Mouse (Mus musculus) liver, postnatal 0 days (tissue): ENCODE data around the gene Arl2. TPM values are rescaled to one million over a fixed set of nuclear protein-coding genes. Genes with fewer than 3 reads are reported as not detected.

Source experiments
- ATAC-seq: fragments of 200-750 bp; cut with Nextera tagmentation; 2 replicates; pipeline ENCODE4 v1.8.0; 2017; ENCODE audit warnings: mild to moderate bottlenecking, moderate library complexity
- DNase-seq: peaks from one replicate; pipeline ENCODE4 v3.0.0-alpha.2; 2016
- H3K27ac ChIP-seq: fragments of 300-500 bp; sonication (generic); 2 replicates; pipeline ENCODE4 v1.5.1; 2014; ENCODE audit warnings: antibody characterized with exemption, moderate library complexity, mild to moderate bottlenecking, low read depth
- H3K27me3 ChIP-seq: fragments of 300-500 bp; sonication (generic); 2 replicates; pipeline ENCODE4 v1.6.1; 2014; ENCODE audit warnings: low read length, control low read depth, mixed read lengths; ENCODE audit not compliant: insufficient read depth
- H3K36me3 ChIP-seq: fragments of 300-500 bp; sonication (generic); replicated peaks from 2 replicates; pipeline ENCODE4 v1.6.1; 2014; ENCODE audit warnings: mild to moderate bottlenecking, control low read depth, low read length, moderate library complexity, mixed read lengths; ENCODE audit not compliant: insufficient read depth
- H3K4me1 ChIP-seq: fragments of 300-500 bp; sonication (generic); 2 replicates; pipeline ENCODE4 v1.6.1; 2014; ENCODE audit warnings: antibody characterized with exemption, mild to moderate bottlenecking, control low read depth; ENCODE audit not compliant: insufficient read depth
- H3K4me2 ChIP-seq: fragments of 300-500 bp; sonication (generic); 2 replicates; pipeline ENCODE4 v1.6.1; 2014; ENCODE audit warnings: low read depth, mild to moderate bottlenecking, low read length, moderate library complexity, mixed read lengths
- H3K4me3 ChIP-seq: fragments of 300-500 bp; sonication (generic); 2 replicates; pipeline ENCODE4 v1.5.1; 2014; ENCODE audit warnings: low read depth, low read length
- H3K9ac ChIP-seq: fragments of 300-500 bp; sonication (generic); replicated peaks from 2 replicates; pipeline ENCODE4 v1.6.1; 2014; ENCODE audit warnings: mild to moderate bottlenecking, moderate library complexity
- H3K9me3 ChIP-seq: fragments of 300-500 bp; sonication (generic); 2 replicates; pipeline ENCODE4 v1.6.1; 2016; ENCODE audit warnings: mild to moderate bottlenecking, control low read depth, low read length, mixed read lengths
- CTCF ChIP-seq: sonication (generic); IDR thresholded peaks from 2 replicates; pipeline ENCODE4 v1.5.1; 2016; ENCODE audit warnings: antibody characterized with exemption, low read depth
- EP300 ChIP-seq: IDR thresholded peaks from 2 replicates; pipeline ENCODE4 v1.6.1; 2016; ENCODE audit warnings: antibody characterized with exemption, low read depth, mild to moderate bottlenecking
- WGBS: fragments of 180-500 bp; shearing (Covaris S2); extraction: QIAGEN DNeasy Blood & Tissue Kit; methylation state at CpG from one replicate; pipeline ENCODE4 v1.1.7; 2014; ENCODE audit not compliant: insufficient replicate concordance; 5-methylcytosine and 5-hydroxymethylcytosine counted together
- polyA plus RNA-seq: library from polyadenylated mRNA; unstranded; fragments of >200 nt; fragmentation: Nextera tagmentation; extraction: Ambion mirVana; gene quantifications from 2 replicates; pipeline ENCODE4 v1.2.1, GENCODE M21; 2015

The Arl2 gene
- polyA plus RNA-seq, 1 experiment from 2014 or later = 20.5 TPM

DNA sequence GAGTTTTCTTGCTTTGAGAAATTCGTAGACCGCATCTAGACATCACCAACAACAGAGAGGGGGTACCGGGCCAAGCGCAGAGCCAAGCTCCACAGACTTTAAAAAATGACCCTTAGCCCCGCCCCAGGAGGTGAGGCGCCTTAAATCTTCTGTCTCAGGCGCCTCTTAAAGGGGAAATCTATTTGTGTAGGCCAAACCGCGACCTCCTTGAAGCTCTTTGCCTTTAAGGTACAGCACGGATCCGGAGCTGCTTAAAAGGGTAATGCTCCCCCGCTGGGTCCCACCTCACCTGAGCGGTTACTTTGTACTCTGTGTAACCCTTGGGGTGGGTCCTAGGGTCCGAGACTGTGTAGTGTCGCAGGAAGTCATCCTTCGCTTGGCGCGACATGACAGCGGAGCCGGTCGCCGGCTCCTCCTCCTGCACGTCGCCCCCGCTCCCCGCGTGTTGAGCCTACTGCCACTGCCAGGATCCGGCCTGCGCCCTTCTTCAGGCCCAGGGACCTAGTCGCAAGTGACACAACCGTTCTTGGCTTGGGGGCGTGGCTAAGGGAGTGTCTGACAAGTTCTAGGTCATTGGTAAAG lies 13.5 kb downstream of the Arl2 start, which contains the start of gene Snx15:
Snx15 (minus strand) TSS at position 545 of the 582 bp plus-strand sequence.
- Histone ChIP-seq H3K4me3 (peak within 1 kb of the TSS; percentile 54), H3K36me3 (no peaks in the 10 kb centered on the region), H3K9me3 (no peaks in the 10 kb centered on the region), H3K9ac (peak within 1 kb of the TSS; percentile 66), H3K27ac (peak within 1 kb of the TSS; percentile 90), H3K27me3 (no peaks in the 10 kb centered on the region), H3K4me1 (peaks cover 22% of the 10 kb centered on the region), H3K4me2 (peak within 1 kb of the TSS; percentile 74)
- no peak for TF ChIP-seq CTCF
- TF ChIP-seq EP300 = peak; percentile 79
- DNase-seq (peak; percentile 96), ATAC-seq (peak; percentile 92)
- WGBS = under 1% methylated on average over 32 of the region's 32 CpGs

DNA sequence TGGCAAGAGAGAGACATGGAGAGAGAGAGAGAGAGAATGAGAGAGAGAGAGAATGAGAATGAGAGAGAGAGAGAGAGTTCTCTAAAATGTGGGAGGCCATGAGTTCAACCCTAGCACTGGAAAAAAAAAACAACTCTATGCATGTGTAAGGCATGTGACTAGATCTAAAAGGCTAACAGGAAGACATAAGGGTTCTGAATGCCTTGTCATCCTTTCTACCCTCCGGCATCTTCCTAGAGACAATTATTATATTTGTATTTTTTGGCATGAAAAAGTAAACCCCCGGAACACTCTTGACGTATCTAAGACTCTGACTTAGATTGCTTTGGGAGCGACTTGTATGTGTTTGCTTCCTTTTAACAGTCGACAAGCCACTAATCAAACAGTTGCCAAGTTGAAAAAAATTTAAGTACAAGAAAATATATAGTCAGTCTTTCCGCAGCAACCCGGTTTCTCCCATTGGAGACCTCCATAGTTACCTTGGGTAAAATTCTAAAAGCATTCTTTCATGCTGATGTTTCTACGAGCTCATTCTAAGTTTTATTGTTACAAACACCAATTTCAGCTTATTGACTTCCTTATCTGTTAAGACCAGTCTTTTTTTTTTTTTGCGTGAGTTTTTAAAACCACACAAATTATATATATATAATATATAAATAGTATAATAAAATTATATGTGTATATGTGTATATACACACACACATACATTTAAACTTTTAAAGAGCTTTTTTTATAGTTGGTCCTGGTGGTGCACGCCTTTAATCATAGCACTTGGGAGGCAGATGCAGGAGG lies 14.4 kb downstream of the Arl2 start:
- Histone ChIP-seq H3K9me3 (no peaks in the 10 kb centered on the region), H3K4me3 (peak overlapping the region; percentile 54), H3K9ac (peak overlapping the region; percentile 66), H3K27ac (peak overlapping the region; percentile 90), H3K36me3 (no peaks in the 10 kb centered on the region), H3K27me3 (no peaks in the 10 kb centered on the region), H3K4me1 (peaks cover 18% of the 10 kb centered on the region), H3K4me2 (peak overlapping the region; percentile 74)
- no peak for ATAC-seq
- 64% methylated on average over 10 of the region's 10 CpGs for WGBS
- DNase-seq = no peak
- no peak for TF ChIP-seq CTCF
- no peak for TF ChIP-seq EP300

DNA sequence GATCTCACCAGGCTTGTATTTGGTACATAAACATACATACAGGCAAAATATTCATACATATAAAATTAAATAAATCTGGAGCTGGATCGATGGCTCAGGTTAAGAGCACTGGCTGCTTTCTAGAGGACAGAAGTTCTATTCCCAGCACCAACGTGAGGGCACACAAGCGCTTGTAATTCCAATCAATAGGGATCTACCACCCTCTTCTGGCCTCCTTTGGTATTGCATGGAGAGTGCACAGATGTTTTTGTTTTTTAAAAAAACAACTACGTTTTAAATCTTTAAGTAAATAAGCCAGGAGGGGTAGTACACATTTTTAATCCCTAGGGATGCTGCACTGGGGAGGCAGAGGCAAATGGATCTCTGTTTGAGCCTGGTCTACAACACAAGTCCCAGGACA lies 15.1 kb downstream of the Arl2 start:
- peak overlapping the region; percentile 52; the same call in 1 of the 2 replicates for H3K27ac ChIP-seq
- no peaks in the 10 kb centered on the region for H3K27me3 ChIP-seq
- H3K9me3 ChIP-seq = no peaks in the 10 kb centered on the region
- peak; percentile 74 for DNase-seq
- TF ChIP-seq EP300 (no peak), CTCF (peak; percentile 91)
- peak overlapping the region; percentile 54; the same call in 1 of the 2 replicates for H3K4me3 ChIP-seq
- no peak for ATAC-seq
- H3K4me2 ChIP-seq = peak overlapping the region; percentile 74
- WGBS = 17% methylated on average over 4 of the region's 4 CpGs
- H3K4me1 ChIP-seq = peaks cover 14% of the 10 kb centered on the region
- H3K9ac ChIP-seq = no peak overlapping the region
- no peaks in the 10 kb centered on the region for H3K36me3 ChIP-seq

GRCm38 (mm10) chr19:6124898-6125297 lies 16.4 kb downstream of the Arl2 start:
- Histone ChIP-seq H3K9me3 (no peaks in the 10 kb centered on the region), H3K4me2 (no peak overlapping the region), H3K36me3 (peaks cover 7% of the 10 kb centered on the region; the same call in 1 of the 2 replicates), H3K9ac (no peak overlapping the region), H3K27ac (no peak overlapping the region), H3K27me3 (no peaks in the 10 kb centered on the region), H3K4me1 (peaks cover 5% of the 10 kb centered on the region), H3K4me3 (no peak overlapping the region)
- TF ChIP-seq EP300 = no peak
- no peak for TF ChIP-seq CTCF
- 62% methylated on average over 2 of the region's 2 CpGs for WGBS
- DNase-seq (no peak), ATAC-seq (no peak)

DNA sequence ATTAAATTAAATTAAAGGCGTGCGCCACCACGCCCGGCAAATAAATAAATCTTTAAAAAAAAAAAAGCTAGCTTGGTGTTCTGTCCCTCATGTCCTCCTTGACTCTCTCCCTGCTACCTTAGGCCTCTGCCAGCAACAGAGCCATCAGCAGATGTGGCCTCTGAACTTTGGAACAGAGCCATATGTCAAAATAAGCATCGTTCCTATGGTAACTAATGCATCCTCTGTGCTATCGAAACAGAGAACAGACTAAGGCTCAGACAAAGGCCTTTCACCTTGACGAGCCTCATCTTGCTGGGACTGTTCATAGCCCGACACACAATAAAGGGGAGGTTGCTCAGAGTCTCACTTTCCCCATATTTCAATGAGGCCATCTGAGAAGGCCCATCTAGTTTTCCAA lies 18.0 kb downstream of the Arl2 start:
- 71% methylated on average over 8 of the region's 8 CpGs for WGBS
- Histone ChIP-seq H3K27ac (no peak overlapping the region), H3K4me1 (peaks cover 6% of the 10 kb centered on the region), H3K9ac (no peak overlapping the region), H3K27me3 (no peaks in the 10 kb centered on the region), H3K4me2 (no peak overlapping the region), H3K36me3 (peaks cover 7% of the 10 kb centered on the region; the same call in 1 of the 2 replicates), H3K4me3 (no peak overlapping the region), H3K9me3 (no peaks in the 10 kb centered on the region)
- ATAC-seq (no peak), DNase-seq (no peak)
- TF ChIP-seq EP300 (no peak), CTCF (no peak)

- H3K9ac ChIP-seq = peak overlapping the region; percentile 31
- H3K4me1 ChIP-seq = peaks cover 14% of the 10 kb centered on the region
- no peak overlapping the region; the same call in 1 of the 2 replicates for H3K4me3 ChIP-seq
- ATAC-seq (no peak; the same call in 1 of the 2 replicates), DNase-seq (peak; percentile 44)
- H3K36me3 ChIP-seq = peaks cover 7% of the 10 kb centered on the region; the same call in 1 of the 2 replicates
- WGBS = 69% methylated on average over 19 of the region's 19 CpGs
- H3K4me2 ChIP-seq = peak overlapping the region; percentile 34
- H3K27me3 ChIP-seq = no peaks in the 10 kb centered on the region
- 0 out of 2 replicates have a peak overlapping the region, but pooled peaks have one; percentile 34 for H3K27ac ChIP-seq
- no peaks in the 10 kb centered on the region for H3K9me3 ChIP-seq
- no peak for TF ChIP-seq EP300
- no peak for TF ChIP-seq CTCF
Measured at GRCm38 (mm10) chr19:6121761-6122160, 19.6 kb downstream of the Arl2 start.
